Mouse (Mus musculus) left cerebral cortex, adult 18-20 months (tissue): ENCODE data around the gene Sri. TPM values are rescaled to one million over a fixed set of nuclear protein-coding genes. Genes with fewer than 3 reads are reported as not detected.
A peak's percentile ranks its signal among the peaks of the same experiment; 100 is the strongest.
"Not testable (repeated sequence)": the region's sequence is repeated elsewhere in the genome, so short reads cannot be mapped to it uniquely, and the experiment has no call there.

Experiments used
- DNase-seq, 2 experiments: peaks; one replicate each; pipeline ENCODE4 v3.0.0; 2021 to 2022; ENCODE audit warnings: low spot score in 2 of 2, mixed read lengths in 1 of 2
- long read RNA-seq, 2 experiments: library from polyadenylated mRNA; stranded (forward); transcript quantifications; one replicate each; pipeline ENCODE4 v2.0.0; 2021
- total RNA-seq, 2 experiments: library from RNA; stranded (reverse); gene quantifications; 2 replicates each; pipeline ENCODE4 v1.2.3; 2021

Sri gene
- total RNA-seq: 100 to 1,000 TPM in 1 of 2 experiments, 10 to 100 TPM in 1; 98.3 to 101 TPM
- long read RNA-seq, experiment 1, transcript Sri-205 (8 exons, 2,251 nt): major isoform, 92 of 112 reads
- long read RNA-seq, experiment 1, partial matches to known transcripts: 4 of 112 reads
- long read RNA-seq, experiment 1, other reads (novel, unspliced or antisense): 13 of 112 reads
- long read RNA-seq, experiment 2, transcript Sri-205 (8 exons, 2,251 nt): major isoform, 86 of 103 reads
- long read RNA-seq, experiment 2, partial matches to known transcripts: 5 of 103 reads
- long read RNA-seq, experiment 2, other reads (novel, unspliced or antisense): 12 of 103 reads

DNA sequence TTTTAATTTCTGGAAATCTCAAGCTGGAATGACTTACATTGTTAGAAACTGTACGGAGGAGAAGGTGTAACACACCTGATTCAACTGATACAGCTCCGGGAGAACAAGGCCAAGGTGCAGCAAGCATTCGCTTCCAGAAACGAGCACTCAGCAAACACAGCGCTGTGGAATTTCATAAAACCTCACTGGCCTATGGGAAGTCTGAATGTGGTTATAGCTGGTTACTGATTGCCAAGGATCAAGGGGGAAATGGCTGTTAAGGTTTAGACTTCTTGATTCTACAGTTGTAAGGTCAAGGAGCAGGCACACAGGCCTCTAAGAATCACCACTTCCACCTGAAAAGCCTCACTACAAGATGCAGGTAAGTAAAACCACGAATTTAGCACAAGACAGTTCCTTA lies at the start of gene Sri:
Gene Sri (plus strand): TSS at position 224 of the 400 bp plus-strand sequence.
- no peak for DNase-seq

DNA sequence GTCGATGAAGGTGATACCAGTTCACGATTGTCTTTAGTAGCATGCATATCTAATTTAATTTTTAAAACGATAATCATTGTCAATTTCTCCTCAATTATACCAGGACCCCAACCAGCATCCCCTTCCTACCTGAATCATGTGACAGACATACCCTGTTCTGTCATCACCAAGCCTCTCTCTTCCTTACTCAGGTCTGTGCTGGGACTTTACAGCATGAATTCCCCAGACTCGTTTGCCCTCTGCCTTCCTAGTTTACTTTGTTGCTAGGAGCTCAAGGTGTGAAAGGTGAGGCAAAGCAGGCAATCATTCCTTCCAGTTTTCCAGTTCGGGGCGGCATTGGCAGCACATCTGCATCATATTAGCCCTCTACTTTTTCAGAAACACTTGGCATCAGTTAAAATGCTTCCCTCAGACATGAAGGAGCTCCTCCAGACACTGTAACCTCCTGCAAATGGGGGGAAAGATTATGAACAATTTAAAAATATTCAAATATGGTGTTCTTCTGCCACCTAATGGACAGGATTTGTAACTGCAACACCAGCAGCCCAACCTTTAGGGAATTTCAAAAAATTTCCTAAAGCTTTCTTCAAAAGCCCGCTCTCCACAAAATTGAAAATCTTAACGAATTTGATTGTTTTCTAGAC lies 49.4 kb upstream of the Sri start:
- DNase-seq: no peak

DNA sequence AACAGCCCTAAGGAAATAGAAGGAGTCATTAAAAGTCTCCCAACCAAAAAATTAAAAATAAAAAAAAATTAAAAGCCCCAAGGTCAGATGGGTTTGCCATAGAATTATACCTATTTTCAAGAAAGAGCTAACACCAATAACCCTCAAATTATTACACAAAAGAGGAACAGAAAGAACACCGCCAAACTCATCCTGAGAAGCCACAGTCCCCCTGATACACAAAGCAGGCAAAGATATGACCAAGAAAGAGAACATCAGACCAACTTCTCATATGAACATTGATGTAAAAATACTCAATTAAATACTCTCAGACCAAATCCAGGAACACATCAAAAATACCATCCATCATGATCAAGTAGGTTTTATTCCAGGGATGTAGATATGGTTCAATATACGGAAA lies 48.8 kb upstream of the Sri start:
- no peak for DNase-seq

DNA sequence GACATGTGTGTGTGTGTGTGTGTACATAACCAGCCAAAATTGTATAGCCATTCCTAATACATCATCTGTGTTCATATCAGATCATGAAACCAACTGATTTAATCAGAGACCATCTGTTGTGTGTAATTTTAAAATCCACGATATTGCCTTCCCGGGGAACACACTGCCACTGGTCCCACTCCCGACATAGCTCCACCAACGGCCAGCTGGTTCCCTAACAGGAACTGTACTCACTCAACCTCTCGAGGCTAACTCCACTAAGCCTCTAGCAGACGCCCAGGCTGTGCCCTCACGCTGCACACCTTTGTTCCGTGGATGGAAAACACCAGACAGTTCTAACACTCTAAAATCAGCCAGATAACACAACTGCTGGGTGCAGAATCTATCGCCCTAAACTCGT lies 45.4 kb upstream of the Sri start:
- DNase-seq: peak in 1 of 2 experiments; percentile 50

DNA sequence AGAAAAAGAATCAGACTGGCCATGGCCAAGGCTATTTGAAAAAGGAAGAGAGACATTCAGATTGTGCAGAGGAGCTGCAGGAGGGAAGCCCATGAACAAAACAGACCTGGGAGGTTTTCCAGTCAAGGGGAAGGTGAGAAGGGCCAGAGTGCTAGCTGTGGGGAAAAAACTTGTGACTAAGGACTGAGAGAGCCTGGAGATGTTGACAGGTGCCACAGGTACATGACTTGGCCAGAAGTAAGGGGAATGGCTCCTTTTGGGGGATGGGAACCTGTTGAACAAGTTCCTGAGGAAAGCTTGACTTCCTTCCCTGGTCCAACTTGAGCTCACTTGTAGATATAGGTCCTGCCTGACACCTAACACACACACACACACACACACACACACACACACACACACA lies 43.1 kb upstream of the Sri start:
- DNase-seq: no peak

DNA sequence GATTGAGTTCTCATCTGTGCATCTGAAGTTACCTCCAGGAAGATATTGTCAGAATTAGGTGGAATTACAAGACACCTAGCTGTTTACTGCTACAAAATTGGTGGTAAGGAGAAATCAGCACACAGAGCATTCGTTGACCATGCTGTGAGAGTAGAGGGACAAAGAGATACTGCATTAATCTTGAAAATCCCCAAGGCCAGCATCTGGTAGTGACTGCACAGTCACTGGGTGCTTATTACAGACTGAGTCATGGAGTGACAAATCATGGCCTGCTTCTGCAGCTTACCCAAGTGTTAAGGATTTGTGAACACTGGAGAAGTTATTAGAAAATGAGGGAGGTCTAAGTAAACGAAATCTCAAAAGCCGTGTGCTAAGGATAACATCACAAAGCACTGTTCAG lies 32.6 kb upstream of the Sri start:
- DNase-seq: no peak

DNA sequence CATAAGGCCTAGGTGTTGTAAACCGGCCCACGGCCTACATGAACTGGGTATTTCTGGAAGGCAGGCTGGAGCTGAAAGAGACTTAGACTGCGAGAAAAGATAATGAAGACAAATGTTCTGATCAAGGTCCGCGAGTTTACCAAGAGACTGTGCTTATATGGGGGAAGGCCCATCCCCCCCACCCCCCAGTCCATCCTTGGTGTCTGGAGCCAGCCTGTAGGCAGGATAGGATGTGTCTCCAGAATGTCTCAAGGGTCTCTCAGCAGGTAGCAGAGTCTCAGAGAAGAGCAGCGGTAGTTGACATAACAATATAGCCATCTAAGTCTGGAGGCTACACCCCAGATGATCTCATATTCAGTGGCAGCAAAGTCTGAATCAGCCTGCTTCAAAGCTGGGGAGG lies 11.3 kb upstream of the Sri start:
- not testable (repeated sequence) for DNase-seq

DNA sequence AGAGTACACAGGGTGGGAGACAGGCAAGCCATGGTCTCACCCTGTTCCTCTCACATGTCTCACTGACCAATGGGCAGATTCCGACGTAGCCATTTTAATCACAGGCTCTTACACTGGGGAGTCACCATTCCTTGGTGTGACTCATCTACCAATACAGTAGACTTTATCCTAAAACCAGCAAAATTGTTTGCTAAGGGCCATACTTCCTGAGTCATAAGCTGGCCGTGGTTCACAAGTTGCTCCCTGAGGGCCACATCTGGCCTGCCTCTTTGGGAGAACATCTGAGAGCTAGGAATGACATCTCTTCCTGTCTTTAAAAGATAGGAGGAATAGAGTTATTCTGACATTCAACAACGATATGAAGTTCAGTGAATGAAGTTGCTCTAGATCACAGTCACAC lies 7.9 kb downstream of the Sri start:
- DNase-seq: no peak

DNA sequence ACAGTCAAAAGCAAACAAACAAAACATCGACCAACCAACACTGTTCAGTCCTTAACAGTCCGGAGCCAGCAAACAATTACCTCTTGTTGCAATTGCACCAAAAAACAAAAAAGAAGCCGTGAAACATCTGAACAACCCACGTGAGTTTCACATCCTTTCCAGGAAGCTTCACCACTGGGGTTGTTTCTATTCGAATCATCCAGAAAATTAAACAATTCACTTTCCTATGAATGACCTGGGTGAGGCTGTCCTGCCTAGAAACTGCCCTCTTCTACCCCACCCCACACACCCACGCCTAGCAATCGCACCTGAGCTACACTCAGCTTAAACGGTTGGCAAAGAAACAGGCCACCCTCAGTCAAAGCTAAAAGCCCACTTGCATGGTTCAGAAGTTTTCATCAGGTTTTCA lies 9.8 kb downstream of the Sri start:
- DNase-seq: no peak

DNA sequence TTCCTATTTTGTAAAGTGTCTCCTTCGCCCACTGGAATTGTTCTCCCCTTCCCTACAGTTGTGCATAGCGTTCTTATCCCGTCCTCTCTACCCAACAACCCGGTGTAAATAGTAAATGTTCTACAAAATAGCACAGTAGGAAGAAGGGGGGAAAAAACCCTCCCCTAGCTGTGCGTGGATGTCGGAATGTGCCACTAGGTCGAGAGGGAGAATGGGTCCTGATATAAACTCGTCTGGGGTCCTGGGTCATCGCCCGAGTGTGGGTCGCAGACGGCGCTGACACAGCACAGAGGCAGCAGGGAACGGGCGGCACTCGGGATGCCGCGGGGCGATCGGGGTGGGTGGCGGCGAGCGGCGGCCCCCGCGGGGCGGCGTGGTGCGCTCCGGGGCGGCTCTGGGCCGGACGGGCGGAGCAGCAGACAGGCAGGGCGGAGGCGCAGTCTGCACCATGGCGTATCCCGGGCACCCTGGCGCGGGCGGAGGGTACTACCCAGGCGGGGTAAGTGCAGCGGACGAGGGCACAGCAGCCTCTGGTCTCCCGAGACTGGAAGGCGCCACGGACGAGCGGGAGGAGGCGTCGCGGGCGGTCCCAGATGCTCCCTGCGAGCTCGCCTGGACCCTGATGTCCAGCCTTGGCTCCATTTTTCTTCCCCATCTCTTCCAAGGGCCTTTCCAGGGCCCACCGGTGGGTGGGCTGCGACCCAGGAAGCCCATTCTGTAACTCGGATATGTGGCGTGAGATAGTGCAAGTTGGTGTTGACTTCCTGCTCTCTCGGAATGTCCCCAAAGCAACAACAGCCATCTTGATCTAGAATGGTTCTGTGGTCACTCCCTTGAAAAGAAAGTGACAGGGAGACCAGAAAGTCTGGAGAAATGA lies 10.5 kb downstream of the Sri start:
- DNase-seq: peak; percentile 78 to 80

DNA sequence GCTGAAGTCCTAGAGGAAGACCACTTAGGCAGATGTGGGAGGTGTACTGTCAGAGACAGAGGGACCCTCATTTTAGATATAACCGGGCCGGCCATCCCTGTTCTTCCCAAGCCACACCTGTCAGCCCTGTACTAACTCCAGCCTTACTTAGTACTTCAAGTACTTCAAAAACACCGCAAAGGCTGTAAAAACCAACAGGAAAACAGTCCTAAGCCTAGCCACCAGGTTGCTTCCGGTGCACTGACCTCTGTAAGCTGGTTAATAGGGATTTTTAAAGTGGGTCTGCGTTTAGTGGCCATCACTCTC lies 11.1 kb downstream of the Sri start:
- DNase-seq: no peak

DNA sequence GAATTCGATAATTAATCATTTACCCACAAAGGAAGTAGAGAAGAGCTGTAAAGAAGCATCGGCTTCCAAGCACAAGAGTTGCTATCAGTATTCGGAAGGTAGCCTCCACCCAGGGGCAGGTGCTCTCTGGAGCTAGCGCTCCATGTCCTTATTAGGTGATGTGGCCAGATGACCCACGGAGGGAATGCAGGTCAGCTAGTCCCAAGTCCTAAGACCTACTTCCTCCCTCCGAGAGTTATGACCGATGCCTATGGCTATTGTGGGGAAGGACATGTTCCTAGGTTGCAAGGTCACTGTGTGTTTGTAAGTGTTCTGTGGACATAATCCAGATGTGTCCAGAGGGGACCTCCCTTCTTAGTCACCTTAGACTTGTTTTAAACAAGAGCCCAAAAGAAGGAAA lies 12.2 kb downstream of the Sri start:
- no peak for DNase-seq

DNA sequence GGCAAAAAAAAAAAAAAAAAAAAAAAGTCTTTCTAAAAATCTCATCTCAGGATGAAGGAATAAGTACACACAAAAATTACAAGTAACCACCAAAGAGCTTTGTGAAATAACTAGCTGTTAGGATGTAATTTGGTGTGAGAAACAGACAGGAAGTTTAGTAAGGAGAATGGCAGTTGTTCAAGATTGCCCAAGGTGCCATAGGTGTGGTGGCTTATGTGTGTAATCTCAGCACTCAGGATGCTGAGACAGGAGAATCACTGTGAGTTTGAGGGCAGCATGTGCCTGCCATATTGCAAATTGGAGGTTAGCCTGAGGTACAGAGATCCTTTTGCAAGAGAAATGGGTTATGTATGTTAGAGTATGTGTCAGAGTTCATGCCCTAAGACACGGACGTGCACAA lies 16.6 kb downstream of the Sri start:
- no peak for DNase-seq

DNA sequence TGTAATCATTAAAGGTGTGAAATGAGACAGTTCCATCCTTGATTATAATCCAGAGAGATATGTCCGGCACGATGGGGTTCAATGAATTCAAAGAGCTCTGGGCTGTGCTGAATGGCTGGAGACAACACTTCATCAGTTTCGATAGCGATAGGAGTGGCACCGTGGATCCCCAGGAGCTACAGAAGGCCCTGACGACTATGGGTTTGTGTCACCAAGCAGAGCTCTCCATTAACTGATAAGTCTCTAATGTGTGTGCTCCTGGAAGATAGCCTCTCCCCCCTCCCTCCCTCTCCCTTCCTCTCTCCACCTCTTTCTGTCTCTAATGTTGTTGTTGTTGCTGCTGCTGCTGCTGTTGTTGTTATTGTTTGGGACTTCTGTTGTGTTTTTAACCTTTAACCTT lies 17.3 kb downstream of the Sri start:
- DNase-seq: no peak

DNA sequence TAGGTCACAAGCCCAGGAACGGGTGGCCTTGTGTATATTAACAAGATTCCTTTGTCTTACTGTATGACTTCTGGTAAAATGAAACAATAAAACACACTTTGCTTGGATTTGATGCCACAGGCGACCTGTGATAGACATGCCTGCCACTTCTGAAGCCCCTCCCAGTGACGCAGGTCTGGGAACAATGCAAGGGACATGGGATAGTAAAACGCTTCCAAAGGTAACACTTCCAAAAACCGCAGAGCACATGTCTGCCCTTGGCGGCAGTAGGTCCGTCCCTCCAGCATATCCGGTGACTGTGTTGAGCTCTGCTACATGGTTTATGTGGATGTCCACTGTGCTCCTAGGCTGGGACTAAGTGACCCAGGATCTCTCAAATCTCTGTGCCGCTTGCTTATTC lies 27.5 kb downstream of the Sri start:
- DNase-seq: no peak

DNA sequence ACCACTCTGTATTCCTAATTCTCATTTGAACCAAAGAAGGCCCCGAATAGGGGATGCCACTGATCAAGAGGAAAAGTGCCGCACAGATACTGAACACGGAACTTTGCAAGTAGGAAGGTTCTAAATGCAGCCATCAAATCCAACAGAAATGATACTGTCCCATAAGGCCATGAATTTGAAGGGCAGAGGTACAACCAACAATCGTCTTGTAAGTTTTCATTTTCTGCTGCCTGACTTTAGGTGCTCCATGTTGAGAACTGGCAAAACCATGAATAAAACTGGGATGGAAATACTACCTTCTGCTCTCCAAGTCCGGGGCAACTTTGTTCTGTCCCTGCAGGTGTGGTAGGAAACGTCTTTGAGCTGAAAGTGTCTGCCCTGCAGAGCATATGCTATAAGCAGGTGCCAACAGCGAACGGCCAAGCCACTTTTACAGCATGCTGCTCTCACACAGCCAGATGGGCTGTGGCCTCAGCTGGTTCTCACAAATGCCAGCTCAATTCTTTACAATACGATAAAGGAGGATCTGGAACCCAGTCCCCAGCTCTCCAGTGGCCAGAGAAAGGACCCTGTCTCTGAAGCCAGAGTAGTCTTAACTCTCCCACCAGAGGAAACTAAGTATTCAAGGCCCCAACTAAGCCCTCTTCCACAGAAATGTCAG lies 28.2 kb downstream of the Sri start:
- no peak for DNase-seq

DNA sequence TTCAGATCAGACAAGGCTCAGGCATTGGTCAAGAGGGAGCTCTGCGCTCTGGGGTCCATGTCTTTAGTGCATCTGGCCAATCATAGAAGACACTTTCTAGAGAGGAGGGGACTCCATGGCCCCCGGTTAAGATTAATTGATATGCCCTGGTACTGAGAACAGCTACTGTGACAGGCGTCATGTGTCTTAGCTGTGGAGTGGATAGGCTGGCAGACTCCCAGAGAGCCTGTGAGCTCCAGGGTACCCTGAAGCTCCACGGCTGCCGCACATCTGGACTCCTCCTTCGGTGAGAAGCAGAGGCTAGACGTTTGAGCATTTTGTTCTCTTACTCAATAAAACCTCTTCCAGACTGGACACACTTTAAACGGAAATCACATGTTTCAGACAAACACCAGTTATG lies 31.6 kb downstream of the Sri start:
- no peak for DNase-seq

DNA sequence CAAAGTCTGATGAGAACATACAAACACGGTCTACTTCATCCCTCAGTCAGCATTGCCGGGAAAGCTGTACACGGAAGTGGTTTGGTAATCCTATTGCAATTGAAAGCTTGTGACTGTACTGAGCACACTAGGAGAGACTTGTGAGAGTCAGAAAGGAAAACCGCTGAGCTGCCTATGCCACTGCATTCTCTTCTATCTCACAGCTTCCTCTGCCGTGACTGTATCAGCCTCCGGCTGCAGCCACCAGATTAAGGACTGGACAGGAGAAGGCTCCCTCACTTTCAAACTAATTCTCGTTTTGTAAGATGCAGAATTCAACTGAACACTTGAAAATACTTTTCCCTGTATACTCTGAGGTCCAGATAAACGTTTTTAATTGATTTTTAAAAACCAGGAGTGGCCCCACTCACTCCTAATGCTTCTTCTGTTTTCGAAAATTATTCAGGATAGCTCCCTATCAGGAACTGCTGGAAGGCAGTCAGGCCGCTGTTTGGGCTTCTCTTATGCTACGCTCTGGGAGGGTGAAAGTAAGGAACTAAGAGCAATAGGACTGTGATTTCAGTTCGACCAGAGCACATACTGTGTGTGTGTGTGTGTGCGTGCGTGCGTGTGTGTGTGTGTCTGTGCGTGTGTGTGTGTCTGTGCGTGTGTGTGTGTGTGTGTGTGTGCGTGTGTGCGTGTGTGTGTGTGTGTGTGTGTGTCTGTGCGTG lies 37.1 kb downstream of the Sri start:
- DNase-seq: no peak

DNA sequence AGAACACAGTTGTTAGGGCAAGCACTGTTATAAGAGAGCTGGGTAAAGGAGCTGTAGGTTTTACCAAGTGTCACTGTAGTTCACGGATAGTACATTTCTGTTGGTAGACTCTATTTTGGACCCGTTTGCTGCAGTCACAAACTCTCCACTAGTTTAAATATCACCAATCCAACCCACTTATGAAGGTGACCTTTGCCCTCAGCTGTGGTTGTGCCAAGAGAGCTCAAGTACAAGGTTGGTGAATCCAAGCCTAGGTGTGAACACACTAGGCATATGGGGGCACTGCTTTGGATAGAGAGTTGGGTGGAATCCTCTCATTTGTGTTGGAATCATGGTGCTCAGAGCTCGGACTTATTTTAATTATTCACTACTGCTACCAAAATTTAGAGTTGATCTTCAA lies 39.8 kb downstream of the Sri start:
- DNase-seq: no peak

DNA sequence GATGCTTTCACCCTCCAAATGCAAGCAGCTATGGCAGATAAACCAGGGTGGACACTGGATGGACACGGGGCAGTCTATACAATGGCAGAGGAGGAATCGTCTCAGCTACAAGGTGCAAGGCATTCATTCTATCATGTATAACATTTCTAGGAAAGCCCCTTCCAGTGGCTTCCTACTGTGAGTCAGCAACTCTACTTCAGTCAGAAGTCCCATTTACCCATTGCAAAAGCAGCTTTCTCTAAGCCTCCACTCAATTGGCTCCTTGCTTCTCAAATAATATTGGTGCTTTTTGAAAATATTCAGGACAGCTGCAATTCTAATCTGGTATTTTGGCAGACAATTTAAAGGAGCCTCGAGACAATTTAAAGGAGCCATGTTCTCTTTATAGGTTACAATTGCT lies 42.3 kb downstream of the Sri start:
- DNase-seq: no peak

DNA sequence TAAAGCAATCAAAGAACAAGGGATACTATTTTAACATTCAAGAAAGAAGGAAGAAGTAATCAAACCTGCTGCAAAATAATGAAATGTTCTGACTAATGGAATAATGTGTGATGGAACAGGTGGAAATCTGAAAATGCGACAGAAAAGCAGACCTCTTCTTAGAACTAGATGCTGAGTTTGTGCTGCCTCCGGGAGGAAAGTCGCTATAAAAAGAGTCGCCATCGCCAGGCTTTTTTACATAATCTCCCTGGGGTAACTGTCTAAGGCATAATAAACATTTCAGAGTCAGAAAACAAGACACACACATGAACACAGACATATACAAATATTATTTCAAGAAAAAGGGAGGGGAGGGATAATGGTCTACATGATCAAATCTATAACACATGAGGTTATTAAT lies 49.0 kb downstream of the Sri start:
- no peak for DNase-seq
